Mouse (Mus musculus) urinary bladder, adult 18-20 months (tissue): ENCODE data around the gene Lct.
"Not testable (repeated sequence)": the region's sequence is repeated elsewhere in the genome, so short reads cannot be mapped to it uniquely, and the experiment has no call there.

Experiments
- DNase-seq, 2 experiments: peaks; one replicate each; pipeline ENCODE4 v3.0.0; 2022; ENCODE audit warnings: low spot score in 2 of 2, mixed read lengths in 2 of 2

Gene Lct

DNA sequence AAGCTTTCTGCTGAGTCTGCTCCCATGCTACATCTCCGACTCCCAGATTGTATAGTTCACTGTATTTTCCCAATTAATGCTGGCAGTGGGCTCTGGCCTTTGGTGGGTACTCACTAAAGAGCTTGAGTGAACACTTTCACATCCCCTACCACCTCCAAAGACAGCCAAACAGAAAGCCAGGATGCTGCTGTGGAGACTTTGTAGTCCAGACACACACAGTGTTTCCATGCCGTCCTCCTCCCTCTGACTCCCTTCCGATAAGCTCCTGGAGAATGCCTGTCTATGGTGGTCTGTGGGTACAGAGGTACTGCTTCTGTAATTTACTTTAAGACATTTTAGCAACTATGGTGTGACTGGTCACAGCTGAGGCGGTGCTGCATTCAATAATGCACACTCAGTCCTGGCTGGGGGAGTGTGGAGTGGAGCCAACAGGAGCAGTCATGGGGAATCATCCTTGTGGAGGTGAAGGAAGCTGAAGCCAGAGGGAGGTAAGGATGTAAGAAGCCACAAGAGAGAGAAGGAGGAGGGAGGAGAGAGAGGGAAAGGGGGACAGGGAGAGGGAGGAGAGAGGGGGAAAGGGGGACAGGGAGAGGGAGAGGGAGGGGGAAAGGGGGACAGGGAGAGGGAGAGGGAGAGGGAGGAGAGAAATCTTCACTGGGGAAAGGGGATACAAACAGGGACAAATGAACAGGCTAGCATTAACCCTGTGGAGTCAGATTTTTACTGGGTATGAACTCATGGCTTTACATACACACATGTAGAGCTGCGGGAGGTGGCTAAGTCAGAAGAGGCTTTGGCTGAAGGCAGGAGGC lies 32.2 kb downstream of the Lct start:
- no peak for DNase-seq

GRCm38 (mm10) chr1:128295296-128295695 lies 32.8 kb downstream of the Lct start:
- no peak for DNase-seq

- DNase-seq, result no peak
Observed at GRCm38 (mm10) chr1:128293524-128293923, 34.6 kb downstream of the Lct start.

- no peak for DNase-seq
Observed at GRCm38 (mm10) chr1:128290295-128290694, 37.8 kb downstream of the Lct start.

- no peak for DNase-seq
Observed at GRCm38 (mm10) chr1:128285136-128285535, 43.0 kb downstream of the Lct start.

DNA sequence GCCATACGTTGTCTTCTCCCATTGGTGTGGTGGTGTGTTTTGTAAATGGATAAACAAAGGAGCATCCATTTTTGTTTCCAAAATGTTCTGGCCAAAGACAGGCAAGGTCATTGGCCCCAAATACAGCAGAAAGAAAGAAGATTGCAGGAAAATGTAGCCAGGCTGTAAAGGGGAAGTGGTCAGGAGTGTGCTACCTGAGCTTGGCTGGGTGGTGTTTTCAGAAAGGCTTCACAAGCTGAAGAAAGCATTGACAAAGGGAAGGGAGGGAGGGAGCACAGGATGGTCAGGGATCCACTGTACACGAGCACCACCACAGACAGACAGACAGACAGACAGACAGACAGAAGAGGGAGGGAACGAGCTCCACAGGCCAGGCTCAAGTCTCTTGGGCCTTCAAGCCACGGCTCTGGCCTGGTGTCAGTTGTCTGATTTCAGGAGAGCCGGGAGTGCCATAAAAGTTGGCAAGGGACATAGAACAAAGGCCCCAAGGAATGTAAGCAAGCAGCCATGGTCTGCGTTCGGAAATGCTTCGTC lies 43.9 kb downstream of the Lct start:
- no peak for DNase-seq

- no peak for DNase-seq
Observed at GRCm38 (mm10) chr1:128282924-128283323, 45.2 kb downstream of the Lct start.

DNA sequence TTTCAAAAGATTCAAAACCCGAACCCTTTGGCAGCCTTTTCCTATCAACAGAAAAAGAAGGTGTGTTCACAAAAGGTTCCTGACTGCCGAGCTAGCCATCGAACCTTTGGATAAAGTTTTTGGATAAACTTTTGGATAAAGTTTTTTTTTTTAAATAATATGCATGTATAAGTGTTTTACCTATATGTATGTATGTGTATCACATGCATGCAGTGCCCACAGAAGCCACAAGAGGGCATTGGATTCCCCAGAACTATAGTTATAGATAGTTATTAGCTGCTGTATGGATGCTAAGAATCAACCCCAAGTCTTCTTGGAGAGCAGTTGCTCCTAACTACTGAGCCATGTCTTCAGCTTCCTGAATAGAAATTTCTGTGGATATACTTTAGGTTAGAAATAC lies 46.4 kb downstream of the Lct start:
- no peak for DNase-seq

- DNase-seq, result no peak
Observed at GRCm38 (mm10) chr1:128278563-128278962, 49.6 kb downstream of the Lct start.

DNA sequence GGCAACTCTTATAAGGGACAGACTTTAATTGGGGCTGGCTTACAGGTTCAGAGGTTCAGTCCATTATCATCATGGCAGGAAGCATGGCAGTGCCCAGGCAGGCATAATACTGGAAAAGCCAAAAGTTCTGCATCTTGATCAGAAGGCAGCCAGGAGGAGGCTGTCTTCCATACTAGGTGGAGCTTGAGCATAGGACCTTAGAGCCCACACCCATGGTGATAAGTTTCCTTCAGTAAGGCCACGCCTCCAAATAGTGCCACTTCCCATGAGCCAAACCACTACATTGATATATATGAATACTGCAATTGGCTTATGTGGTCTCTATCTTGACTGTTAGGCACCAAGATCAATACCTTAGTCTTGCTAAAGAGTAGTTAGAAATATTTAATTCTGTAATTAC lies 52.2 kb downstream of the Lct start:
- no peak for DNase-seq

DNA sequence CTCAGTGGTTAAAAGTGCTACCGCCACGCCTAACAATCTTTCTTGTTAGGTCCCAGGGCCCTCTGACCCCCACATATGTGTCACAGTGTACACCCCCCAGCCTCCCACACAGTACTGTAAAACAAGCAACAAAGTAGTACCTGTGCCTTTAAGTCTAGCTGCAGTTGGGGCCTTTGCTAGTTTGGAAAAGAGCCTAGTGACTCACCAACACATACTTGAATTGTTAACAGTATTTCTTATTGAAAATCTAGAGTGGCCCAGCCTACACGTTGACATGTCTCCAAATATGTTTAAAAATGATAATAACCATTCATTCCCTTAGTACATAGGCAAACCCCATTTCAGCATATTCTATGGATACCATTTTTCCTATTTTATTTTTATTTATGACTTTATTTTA lies 57.4 kb downstream of the Lct start:
- no peak for DNase-seq

GRCm38 (mm10) chr1:128267061-128267460 lies 61.1 kb downstream of the Lct start:
- not testable (repeated sequence) for DNase-seq

DNA sequence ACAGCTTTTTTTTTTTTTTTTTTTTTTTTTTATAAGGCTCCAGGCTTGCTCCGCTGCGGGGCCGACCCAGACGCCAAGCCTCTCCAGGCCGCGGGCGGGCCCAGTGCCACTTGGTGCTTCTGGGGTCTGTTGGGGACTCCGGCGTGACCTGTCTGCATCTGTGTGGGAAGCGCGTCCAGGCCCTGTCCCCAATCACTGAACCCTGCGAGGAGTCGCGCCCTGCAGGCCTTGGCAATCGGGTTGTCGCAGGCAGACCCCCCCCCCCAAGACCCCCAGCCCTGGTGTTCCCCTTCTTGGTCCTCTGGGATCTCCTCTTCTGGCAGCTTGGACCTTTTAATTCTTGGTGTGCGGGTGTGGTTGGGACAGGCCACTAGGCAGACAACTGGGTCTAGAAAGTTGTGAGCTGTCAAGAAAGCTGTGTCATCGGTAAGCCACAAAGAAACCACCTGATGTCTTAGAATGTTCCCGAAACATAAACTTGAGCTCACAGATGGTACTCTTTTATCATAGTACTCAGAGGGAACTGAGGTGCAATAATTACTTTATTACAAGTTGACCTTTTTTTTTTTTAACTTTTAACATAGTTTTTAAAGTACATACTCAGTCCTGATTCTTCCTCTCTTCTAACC lies 83.3 kb downstream of the Lct start:
- DNase-seq, result peak; percentile 8 to 9

DNA sequence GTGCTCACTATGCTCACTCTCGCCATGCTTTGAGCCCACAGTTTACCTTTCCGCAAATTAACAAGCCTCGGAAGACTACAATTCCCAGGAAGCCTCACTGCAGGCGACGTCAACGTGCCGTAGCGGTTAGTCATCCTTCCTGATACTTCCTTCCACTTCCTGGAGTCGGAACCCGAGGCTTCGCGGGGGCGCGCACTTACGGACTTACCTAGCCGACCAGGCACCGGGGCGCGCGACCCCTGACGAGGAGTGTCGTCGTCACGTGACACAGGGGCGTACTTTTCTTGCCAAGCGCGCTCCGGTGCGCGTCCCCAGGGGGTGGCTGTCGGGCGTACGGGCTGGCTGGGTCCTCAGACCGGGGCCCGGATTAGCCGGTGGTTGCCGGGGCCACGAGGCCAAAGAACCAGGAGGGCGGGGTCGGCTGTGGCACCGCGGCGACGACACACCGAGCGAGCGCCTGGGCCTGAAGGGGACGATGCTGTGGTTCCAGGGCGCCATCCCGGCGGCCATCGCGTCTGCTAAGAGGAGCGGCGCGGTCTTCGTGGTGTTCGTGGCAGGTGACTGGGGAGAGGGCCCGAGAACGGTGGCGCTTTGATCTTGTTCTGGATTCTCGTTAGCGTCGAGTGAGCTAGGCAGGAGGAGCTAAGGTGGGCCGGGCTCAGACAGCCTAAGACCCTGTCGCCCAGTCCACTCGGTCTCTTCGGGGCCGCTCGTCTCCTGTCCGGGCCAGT lies 84.0 kb downstream of the Lct start:
- peak; percentile 92 to 94 for DNase-seq

DNA sequence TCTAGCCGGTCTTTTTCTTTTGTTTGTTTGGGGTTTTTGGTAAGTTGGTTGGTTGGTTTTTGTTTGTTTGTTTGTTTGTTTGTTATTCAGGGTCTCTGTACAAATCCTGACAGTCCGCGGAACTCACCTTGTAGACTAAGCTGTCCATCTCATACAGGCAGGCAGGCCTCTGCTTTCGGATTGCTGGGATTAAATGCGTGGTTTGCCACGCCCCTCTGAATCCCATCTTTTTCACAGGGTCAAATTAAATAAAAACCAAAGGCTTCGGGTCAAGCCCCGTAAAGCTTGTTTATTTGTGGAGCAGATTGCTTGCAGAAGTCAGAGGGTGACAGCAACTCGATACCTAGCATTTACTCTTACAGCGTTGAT lies 84.5 kb downstream of the Lct start, which contains the start of gene Ubxn4:
Gene Ubxn4, plus strand, starts transcription at position 338 of the 369 bp plus-strand sequence.
- DNase-seq, result no peak

DNA sequence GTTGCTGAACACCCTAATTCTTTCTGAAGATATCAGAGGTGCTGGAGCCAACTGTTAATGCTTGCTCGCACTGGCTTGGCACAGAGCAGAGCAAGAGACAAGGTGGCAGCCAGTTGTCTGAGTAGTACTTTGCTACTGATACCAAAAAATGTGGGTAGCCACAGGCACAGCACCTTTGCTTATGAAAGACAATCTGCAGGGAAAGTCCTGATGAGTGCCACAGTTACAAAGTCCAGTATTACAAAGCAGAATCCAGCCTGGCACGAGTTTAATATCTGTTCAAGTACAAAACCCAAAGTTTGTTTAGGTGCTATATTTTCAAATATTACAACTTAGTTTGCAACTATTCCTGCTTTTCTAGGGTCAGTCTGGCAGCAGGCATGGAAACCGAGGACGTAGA lies 92.9 kb downstream of the Lct start:
- DNase-seq, result no peak
